Mouse (Mus musculus) kidney, adult 10 weeks (tissue): ENCODE measurements around the gene Eva1b. TPM values are rescaled to one million over a fixed set of nuclear protein-coding genes. Genes with fewer than 3 reads are reported as not detected.

Experiments used
- polyA plus RNA-seq: library from polyadenylated mRNA; stranded (reverse); fragments of 350-450 nt; fragmentation: Illumina TruSeq; extraction: RNeasy Lipid Tissue Mini Kit (QIAGEN cat#74804); gene quantifications from one replicate; pipeline ENCODE4 v1.2.3, GENCODE M21; 2014; ENCODE audit warnings: low read depth, low replicate concordance

Eva1b gene
- 0.32 TPM for polyA plus RNA-seq

GRCm38 (mm10) chr4:126147533-126148160 is at the start of gene Eva1b:
Gene Eva1b, plus strand, starts transcription at chr4:126147744.

GRCm38 (mm10) chr4:126103590-126104068 is 43.9 kb upstream of the Eva1b start, which contains the start of gene Stk40:
Gene Stk40, plus strand, starts transcription at chr4:126103957.

GRCm38 (mm10) chr4:126163067-126163659 is 15.6 kb downstream of the Eva1b start, which contains the start of gene Sh3d21:
Gene Sh3d21, minus strand, starts transcription at chr4:126163491.

Other genes with a start within 250 kb of the Eva1b start
- not detected for gene Csf3r, start 123.2 kb upstream of the Eva1b start, polyA plus RNA-seq
- 106 TPM for gene Mrps15, start 100.8 kb upstream of the Eva1b start, polyA plus RNA-seq
- gene Oscp1, start 89.2 kb upstream of the Eva1b start, polyA plus RNA-seq, result 0.93 TPM
- 3.7 TPM for gene Lsm10, start 51.1 kb upstream of the Eva1b start, polyA plus RNA-seq
- 2.8 TPM for gene Stk40, start 43.8 kb upstream of the Eva1b start, polyA plus RNA-seq
- 0.81 TPM for gene Sh3d21, start 15.7 kb downstream of the Eva1b start, polyA plus RNA-seq
- gene Thrap3, start 55.0 kb downstream of the Eva1b start, polyA plus RNA-seq, result 109 TPM
- 1.0 TPM for gene Map7d1, start 108.6 kb downstream of the Eva1b start, polyA plus RNA-seq
- gene Trappc3, start 114.6 kb downstream of the Eva1b start, polyA plus RNA-seq, result 45.3 TPM
- gene Col8a2, start 139.0 kb downstream of the Eva1b start, polyA plus RNA-seq, result 0.16 TPM
- not detected for gene Adprhl2, start 174.0 kb downstream of the Eva1b start, polyA plus RNA-seq
- gene Tekt2, start 177.9 kb downstream of the Eva1b start, polyA plus RNA-seq, result not detected